Comparison of ENCODE assay signal across 8 mouse cellular contexts in genomic region chr2:11778087-11778823, GRCm38 (mm10). TPM values are rescaled to one million over a fixed set of nuclear protein-coding genes. Genes with fewer than 3 reads are reported as not detected.
DNase-seq lines count a peak whose midpoint lies in the region; ATAC-seq lines count a peak whose summit lies in the region.

No protein-coding gene starts in this region.

- H3K4me1 ChIP-seq in brown adipose tissue, adult 24 weeks (ENCODE audit: control insufficient read depth, insufficient read depth, insufficient read length, low read length): peaks cover 8% of the 10 kb centered on the region
- H3K4me1 ChIP-seq in heart, embryonic 13.5 days: peaks cover 45% of the 10 kb centered on the region
- peaks cover 27% of the 10 kb centered on the region for H3K4me1 ChIP-seq in liver, embryonic 12.5 days
- peaks cover 18% of the 10 kb centered on the region for H3K4me1 ChIP-seq in stomach, embryonic 15.5 days

- no peaks in the 10 kb centered on the region for H3K27me3 ChIP-seq in heart, embryonic 13.5 days (replicated peaks)
- H3K27me3 ChIP-seq in liver, embryonic 12.5 days (replicated peaks): no peaks in the 10 kb centered on the region
- H3K27me3 ChIP-seq in stomach, embryonic 15.5 days (replicated peaks): no peaks in the 10 kb centered on the region

- H3K9me3 ChIP-seq in heart, embryonic 13.5 days: no peaks in the 10 kb centered on the region
- no peaks in the 10 kb centered on the region for H3K9me3 ChIP-seq in liver, embryonic 12.5 days (replicated peaks)
- H3K9me3 ChIP-seq in stomach, embryonic 15.5 days: no peaks in the 10 kb centered on the region

- H3K4me2 ChIP-seq in heart, embryonic 13.5 days: peak overlapping the region; percentile 92
- H3K4me2 ChIP-seq in liver, embryonic 12.5 days: peak overlapping the region; percentile 99
- peak overlapping the region; percentile 91 for H3K4me2 ChIP-seq in stomach, embryonic 15.5 days

- ATAC-seq in heart, embryonic 13.5 days (ENCODE audit: extremely low read depth, insufficient number of reproducible peaks, low FRiP score, low TSS enrichment): peak; percentile 81
- ATAC-seq in liver, embryonic 12.5 days: peak; percentile 83
- ATAC-seq in stomach, embryonic 15.5 days (ENCODE audit: insufficient read depth, low FRiP score, low read depth): peak; percentile 83

- WGBS in heart, embryonic 13.5 days: under 1% methylated on average over 43 of the region's 43 CpGs
- under 1% methylated on average over 43 of the region's 43 CpGs for WGBS in liver, embryonic 12.5 days (ENCODE audit: insufficient replicate concordance)
- WGBS in stomach, embryonic 15.5 days: under 1% methylated on average over 43 of the region's 43 CpGs

- peak overlapping the region; percentile 86 for H3K9ac ChIP-seq in heart, embryonic 13.5 days
- peak overlapping the region; percentile 80 for H3K9ac ChIP-seq in liver, embryonic 12.5 days
- H3K9ac ChIP-seq in stomach, embryonic 15.5 days: peak overlapping the region; percentile 77

- DNase-seq in CD4-positive, CD25-positive, alpha-beta regulatory T cell, adult 2 months (ENCODE audit: low read depth, low spot score): peak; percentile 96
- DNase-seq in fat pad, adult 2 months (ENCODE audit: extremely low read depth, low read depth, low spot score): peak; percentile 30
- DNase-seq in kidney, postnatal 10 days: peak; percentile 93
- DNase-seq in natural killer cell, adult 2 months (ENCODE audit: low spot score in 2 of 2): peak; percentile 81 to 87

- H3K27ac ChIP-seq in brown adipose tissue, adult 24 weeks (replicated peaks; ENCODE audit: low read depth, low read length): peak overlapping the region; percentile 74
- peak overlapping the region; percentile 98 for H3K27ac ChIP-seq in heart, embryonic 13.5 days (replicated peaks)
- H3K27ac ChIP-seq in liver, embryonic 12.5 days: peak overlapping the region; percentile 93
- H3K27ac ChIP-seq in stomach, embryonic 15.5 days: peak overlapping the region; percentile 99

- H3K36me3 ChIP-seq in heart, embryonic 13.5 days: peaks cover 37% of the 10 kb centered on the region
- peaks cover 29% of the 10 kb centered on the region for H3K36me3 ChIP-seq in liver, embryonic 12.5 days
- peaks cover 18% of the 10 kb centered on the region for H3K36me3 ChIP-seq in stomach, embryonic 15.5 days

- H3K4me3 ChIP-seq in brown adipose tissue, adult 24 weeks (ENCODE audit: insufficient read depth, low read depth, low read length): peak overlapping the region; percentile 79
- peak overlapping the region; percentile 86 for H3K4me3 ChIP-seq in heart, embryonic 13.5 days
- H3K4me3 ChIP-seq in liver, embryonic 12.5 days: peak overlapping the region; percentile 92
- peak overlapping the region; percentile 73 for H3K4me3 ChIP-seq in stomach, embryonic 15.5 days (replicated peaks)

RNA-seq across cellular contexts. Expression of gene Ankrd16, which starts 0.6 kb away (rescaled TPM):
- 9.5 and 14.0 TPM in 2 replicates for polyA plus RNA-seq in brown adipose tissue, adult 24 weeks (2012; ENCODE audit: insufficient read depth, insufficient read length, missing spikeins)
- polyA plus RNA-seq in heart, embryonic 13.5 days (2015; fragmentation: Nextera tagmentation; extraction: Ambion mirVana): 31.2 and 31.3 TPM in 2 replicates
- polyA plus RNA-seq in liver, embryonic 12.5 days (2016; fragmentation: Nextera tagmentation; extraction: Ambion mirVana): 13.0 and 16.1 TPM in 2 replicates
- 44.0 and 44.3 TPM in 2 replicates for polyA plus RNA-seq in stomach, embryonic 15.5 days (2015; fragmentation: Nextera tagmentation; extraction: Ambion mirVana)

RNA-seq across cellular contexts. Expression of gene Fbh1, which starts 0.9 kb away (rescaled TPM):
- 95.7 and 101 TPM in 2 replicates for polyA plus RNA-seq in brown adipose tissue, adult 24 weeks (2012; ENCODE audit: insufficient read depth, insufficient read length, missing spikeins)
- 95.1 and 98.9 TPM in 2 replicates for polyA plus RNA-seq in heart, embryonic 13.5 days (2015; fragmentation: Nextera tagmentation; extraction: Ambion mirVana)
- 42.8 and 44.4 TPM in 2 replicates for polyA plus RNA-seq in liver, embryonic 12.5 days (2016; fragmentation: Nextera tagmentation; extraction: Ambion mirVana)
- 111 and 113 TPM in 2 replicates for polyA plus RNA-seq in stomach, embryonic 15.5 days (2015; fragmentation: Nextera tagmentation; extraction: Ambion mirVana)

Comparison
In these comparisons a context has a peak if more than half of its experiments do, and no peak if none do; other contexts are left out.
1. Peak in every context shown above with its lines: DNase-seq, ATAC-seq, H3K4me3 ChIP-seq and H3K27ac ChIP-seq.
2. DNase-seq: peak in every context shown above with its lines; median percentile 96 in CD4-positive, CD25-positive, alpha-beta regulatory T cell, adult 2 months; 93 in kidney, postnatal 10 days; 84 in natural killer cell, adult 2 months; 30 in fat pad, adult 2 months.